Mouse (Mus musculus) CH12.LX (cell line): ENCODE measurements around the gene Nuak2. TPM values are rescaled to one million over a fixed set of nuclear protein-coding genes. Genes with fewer than 3 reads are reported as not detected.

Experiments
- DNase-seq: peaks from one replicate; pipeline ENCODE4 v3.0.0-alpha.2; 2013; ENCODE audit errors: extremely low read depth
- H3K27ac ChIP-seq: 2 replicates; pipeline ENCODE4 v1.5.1; 2012; ENCODE audit warnings: low read depth, mild to moderate bottlenecking, control low read depth, moderate library complexity; ENCODE audit not compliant: insufficient read depth
- H3K27me3 ChIP-seq: replicated peaks from 2 replicates; pipeline ENCODE3; 2012; ENCODE audit warnings: inconsistent platforms
- H3K36me3 ChIP-seq, 2 experiments: replicated peaks in 1 of 2; 2 replicates each; pipeline versions ENCODE3 to v1.6.1; 2012; ENCODE audit warnings: inconsistent platforms in 1 of 2, low read length in 1 of 2, mild to moderate bottlenecking in 1 of 2, mixed read lengths in 1 of 2, moderate library complexity in 1 of 2; ENCODE audit not compliant: control insufficient read depth in 1 of 2, insufficient read depth in 1 of 2
- H3K4me1 ChIP-seq, 2 experiments: 2 replicates each; pipeline ENCODE4 v1.6.1; 2012; ENCODE audit warnings: inconsistent platforms in 1 of 2, moderate library complexity in 1 of 2; ENCODE audit not compliant: insufficient read depth in 2 of 2, control insufficient read depth in 1 of 2
- H3K4me2 ChIP-seq: 2 replicates; pipeline ENCODE4 v1.6.1; 2012; ENCODE audit warnings: low read depth, mild to moderate bottlenecking, control low read depth; ENCODE audit not compliant: poor library complexity, insufficient read depth, severe bottlenecking
- H3K4me3 ChIP-seq, 3 experiments: fragments of 150-350 bp in 1 of 3; sonication (generic) in 1 of 3; replicated peaks in 1 of 3; 2 replicates each; pipeline versions ENCODE3 to v1.5.1; 2011 to 2012; ENCODE audit warnings: low read depth in 2 of 3, low read length in 2 of 3, mild to moderate bottlenecking in 2 of 3, moderate library complexity in 2 of 3, control low read depth in 1 of 3, improper control_type of control experiment in 1 of 3, inconsistent platforms in 1 of 3, mixed read lengths in 1 of 3; ENCODE audit not compliant: poor library complexity in 1 of 3
- H3K79me2 ChIP-seq: replicated peaks from 2 replicates; pipeline ENCODE4 v1.6.1; 2012; ENCODE audit warnings: mild to moderate bottlenecking, moderate library complexity; ENCODE audit not compliant: control insufficient read depth, poor library complexity, insufficient read depth, severe bottlenecking; ENCODE audit errors: extremely low read depth
- H3K9ac ChIP-seq: 2 replicates; pipeline ENCODE4 v1.6.1; 2012; ENCODE audit warnings: low read depth, mild to moderate bottlenecking, control low read depth, moderate library complexity; ENCODE audit not compliant: insufficient read depth
- H3K9me3 ChIP-seq: replicated peaks from 2 replicates; pipeline ENCODE3; 2012; ENCODE audit warnings: low read length, inconsistent platforms, mixed read lengths
- BHLHE40 ChIP-seq: IDR thresholded peaks from 2 replicates; pipeline ENCODE4 v1.6.1; 2011; ENCODE audit warnings: mild to moderate bottlenecking, low read depth, low read length, improper control_type of control experiment
- CHD1 ChIP-seq: IDR thresholded peaks from 2 replicates; pipeline ENCODE4 v1.6.1; 2012; ENCODE audit warnings: low read depth, low read length, improper control_type of control experiment, inconsistent platforms
- HCFC1 ChIP-seq: IDR thresholded peaks from 2 replicates; pipeline ENCODE4 v1.6.1; 2012; ENCODE audit warnings: low read depth, mild to moderate bottlenecking, inconsistent platforms, low read length, improper control_type of control experiment
- JUN ChIP-seq: IDR thresholded peaks from 2 replicates; pipeline ENCODE4 v1.6.1; 2011; ENCODE audit warnings: low read depth, mild to moderate bottlenecking, low read length, improper control_type of control experiment, moderate library complexity; ENCODE audit not compliant: insufficient read depth
- JUND ChIP-seq: conservative IDR thresholded peaks from 2 replicates; pipeline ENCODE4 v1.6.1; 2011; ENCODE audit warnings: low read depth, low read length, improper control_type of control experiment
- MXI1 ChIP-seq: IDR thresholded peaks from 2 replicates; pipeline ENCODE4 v1.6.1; 2011; ENCODE audit warnings: mild to moderate bottlenecking, low read depth, low read length, improper control_type of control experiment
- PAX5 ChIP-seq: IDR thresholded peaks from 2 replicates; pipeline ENCODE4 v1.6.1; 2012; ENCODE audit warnings: low read length, inconsistent platforms, mixed read lengths
- POLR2AphosphoS2 ChIP-seq: IDR thresholded peaks from 2 replicates; pipeline ENCODE4 v1.6.1; 2011; ENCODE audit warnings: low read depth, low read length, improper control_type of control experiment
- RAD21 ChIP-seq: IDR thresholded peaks from 2 replicates; pipeline ENCODE4 v1.6.1; 2011; ENCODE audit warnings: low read depth, mild to moderate bottlenecking, low read length, improper control_type of control experiment, moderate library complexity
- SMC3 ChIP-seq: IDR thresholded peaks from 2 replicates; pipeline ENCODE4 v1.6.1; 2011; ENCODE audit warnings: low read depth, low read length, improper control_type of control experiment
- TBP ChIP-seq: conservative IDR thresholded peaks from 2 replicates; pipeline ENCODE4 v1.6.1; 2011; ENCODE audit warnings: low read depth, low read length, improper control_type of control experiment
- UBTF ChIP-seq: IDR thresholded peaks from 2 replicates; pipeline ENCODE4 v1.6.1; 2012; ENCODE audit warnings: low read depth, mild to moderate bottlenecking, inconsistent platforms, low read length, improper control_type of control experiment, moderate library complexity
- ZKSCAN1 ChIP-seq: IDR thresholded peaks from 2 replicates; pipeline ENCODE4 v1.6.1; 2012; ENCODE audit warnings: low read depth, inconsistent platforms, low read length, improper control_type of control experiment, borderline replicate concordance
- ZMIZ1 ChIP-seq: IDR thresholded peaks from 2 replicates; pipeline ENCODE4 v1.6.1; 2012; ENCODE audit warnings: low read depth, mild to moderate bottlenecking, inconsistent platforms, low read length, improper control_type of control experiment
- dilution Hi-C: fragments of 300-500 bp; cut with MboI; formaldehyde crosslinking; loops from 2 replicates; pipeline ENCODE4 v1.14.3; 2020; ENCODE audit warnings: low sequenced_read_pairs; ENCODE audit not compliant: extremely low pct_unique_long_range_greater_than_20kb, extremely low pct_ligation_motif_present
- in situ Hi-C: fragments of 300-500 bp; cut with MboI; formaldehyde crosslinking; loops from 3 replicates; pipeline ENCODE4 v1.14.3; 2019; ENCODE audit warnings: low sequenced_read_pairs, low pct_ligation_motif_present, low pct_unique_long_range_greater_than_20kb, mixed read lengths
- polyA plus RNA-seq: library from polyadenylated mRNA; unstranded; fragments of >175 nt; gene quantifications from 2 replicates; pipeline ENCODE4 v1.2.1, GENCODE M21; 2012; ENCODE audit warnings: low read depth; ENCODE audit not compliant: insufficient read length
- total RNA-seq, 2 experiments: library from RNA; depleted of rRNA; stranded (reverse); fragments of 300-350 nt in 1 of 2; fragments of >200 nt in 1 of 2; gene quantifications; 2 replicates each; pipeline ENCODE4 v1.2.3; 2012 to 2014

Nuak2 gene
- total and polyA plus RNA-seq, 3 experiments = 0.30 TPM; not detected in 2

DNA sequence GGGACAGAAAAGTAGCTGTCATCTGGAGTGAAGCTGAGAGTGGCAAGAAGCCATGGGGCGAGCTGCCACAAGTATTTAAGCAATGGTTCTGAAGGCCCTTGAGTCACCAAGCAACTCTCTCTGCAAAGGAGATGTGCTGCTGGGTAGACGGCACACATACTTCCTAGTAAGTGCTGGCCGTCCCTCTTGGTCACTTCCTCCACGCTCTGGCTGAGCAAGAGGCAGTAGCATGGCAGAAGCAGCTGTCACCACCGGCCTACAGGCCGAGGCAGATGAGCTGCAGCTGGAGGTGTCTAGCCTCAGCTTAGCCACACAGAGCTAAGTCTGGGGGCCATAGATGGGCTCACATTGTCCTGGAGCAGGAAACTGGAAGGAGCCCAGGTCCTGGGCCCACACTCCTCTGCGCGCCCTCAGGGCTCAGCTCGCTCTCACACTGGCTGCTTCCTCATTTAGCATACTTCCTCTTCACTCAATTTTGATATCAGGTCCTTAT, 54.8 kb downstream of the Nuak2 start:
- Histone ChIP-seq H3K79me2 (no peaks in the 10 kb centered on the region), H3K4me2 (no peak overlapping the region), H3K9me3 (no peaks in the 10 kb centered on the region), H3K4me3 (no peak overlapping the region), H3K27me3 (peaks cover 3% of the 10 kb centered on the region), H3K27ac (no peak overlapping the region), H3K4me1 (peaks cover 7 to 36% of the 10 kb centered on the region in 2 experiments), H3K36me3 (no peaks in the 10 kb centered on the region), H3K9ac (no peak overlapping the region)
- no peak for DNase-seq
- dilution Hi-C loops (no loop called here), in situ Hi-C loops (no loop called here)
- TF ChIP-seq TBP (no peak), POLR2AphosphoS2 (no peak), HCFC1 (no peak), BHLHE40 (no peak), JUND (no peak), UBTF (no peak)

DNA sequence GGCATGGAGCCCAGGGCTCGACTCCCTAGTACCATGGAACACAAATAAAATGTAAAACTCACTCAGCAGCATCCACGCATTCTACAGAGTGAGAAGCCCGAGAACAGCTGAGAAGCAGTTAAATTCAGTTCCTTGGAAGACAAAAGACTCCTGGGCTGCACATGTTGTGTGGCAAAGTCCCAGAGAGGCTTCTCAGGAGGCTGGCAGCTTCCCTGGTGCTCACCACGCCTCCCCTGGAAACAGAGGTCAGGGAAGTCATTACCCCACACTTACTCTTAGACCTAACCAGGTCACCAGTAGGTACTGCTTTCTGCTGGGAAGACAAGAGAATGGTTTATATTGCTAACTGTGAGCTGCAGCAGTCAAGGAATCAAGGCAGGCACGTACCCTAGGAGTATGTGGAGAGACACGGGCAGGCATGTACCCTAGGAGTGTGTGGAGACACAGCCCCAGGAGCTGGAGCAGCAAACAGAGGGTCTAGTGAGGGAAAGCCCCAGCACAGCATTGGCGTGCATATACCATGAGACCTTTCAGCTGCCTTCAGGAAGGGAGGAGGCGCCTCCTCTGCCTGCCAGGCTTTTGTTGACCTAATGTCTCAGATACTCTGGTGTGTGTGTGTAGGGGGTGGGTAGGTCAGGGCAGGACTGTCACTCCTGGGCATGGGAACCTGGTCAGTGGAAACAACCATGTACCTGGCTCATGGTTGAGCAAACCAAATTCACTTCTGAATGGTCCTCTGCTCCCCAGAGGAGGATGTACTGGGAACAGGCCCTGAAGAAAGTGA, 55.6 kb downstream of the Nuak2 start:
- H3K27me3 ChIP-seq = peaks cover 7% of the 10 kb centered on the region
- no peaks in the 10 kb centered on the region for H3K79me2 ChIP-seq
- no peak overlapping the region for H3K27ac ChIP-seq
- in situ Hi-C loops = no loop called here
- H3K4me1 ChIP-seq = peaks cover 7 to 36% of the 10 kb centered on the region in 2 experiments
- no peak overlapping the region for H3K9ac ChIP-seq
- TF ChIP-seq CHD1 = no peak
- TF ChIP-seq JUN = no peak
- no peak for TF ChIP-seq MXI1
- no peak for TF ChIP-seq PAX5
- dilution Hi-C loops = no loop called here
- no peak overlapping the region for H3K4me3 ChIP-seq
- no peak overlapping the region for H3K4me2 ChIP-seq
- H3K9me3 ChIP-seq = no peaks in the 10 kb centered on the region
- no peak for DNase-seq
- no peaks in the 10 kb centered on the region for H3K36me3 ChIP-seq

DNA sequence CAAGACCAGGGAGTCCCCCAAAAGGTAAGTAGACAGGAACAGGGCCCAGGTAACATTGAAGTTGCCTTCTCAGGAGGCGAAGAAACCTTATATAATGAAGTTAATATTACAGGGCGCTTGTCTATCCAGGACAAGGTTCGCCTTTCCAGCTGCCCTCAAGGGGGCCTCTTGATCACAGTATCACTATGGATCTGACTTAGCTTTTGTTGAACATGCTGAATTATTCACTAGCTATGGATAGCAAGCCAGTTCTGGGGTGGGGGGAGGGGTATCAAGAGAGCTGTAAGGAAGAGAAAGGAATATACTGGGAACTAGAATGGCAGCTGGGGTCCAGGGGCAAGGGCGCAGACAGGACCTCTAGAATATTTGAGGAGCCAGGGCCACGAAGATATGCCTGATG, 56.4 kb downstream of the Nuak2 start:
- H3K4me2 ChIP-seq = no peak overlapping the region
- H3K79me2 ChIP-seq = no peaks in the 10 kb centered on the region
- H3K36me3 ChIP-seq = no peaks in the 10 kb centered on the region
- H3K9me3 ChIP-seq = no peaks in the 10 kb centered on the region
- no peak for DNase-seq
- dilution Hi-C loops = no loop called here
- no peak for TF ChIP-seq SMC3
- no peak for TF ChIP-seq UBTF
- no peak for TF ChIP-seq RAD21
- TF ChIP-seq ZKSCAN1 = no peak
- no peak for TF ChIP-seq ZMIZ1
- no peak for TF ChIP-seq MXI1
- TF ChIP-seq, all 38 proteins: peak for 0
- no peak overlapping the region for H3K27ac ChIP-seq
- H3K4me1 ChIP-seq = peaks cover 3 to 27% of the 10 kb centered on the region in 2 experiments; a peak in 3 of 4 replicates
- H3K9ac ChIP-seq = no peak overlapping the region
- in situ Hi-C loops = no loop called here
- H3K27me3 ChIP-seq = peaks cover 13% of the 10 kb centered on the region
- no peak overlapping the region for H3K4me3 ChIP-seq
